Mouse (Mus musculus) adipocyte (in vitro differentiated cells): ENCODE measurements around the gene Olfr633.
A peak's percentile ranks its signal among the peaks of the same experiment; 100 is the strongest.
"Not testable (repeated sequence)": the region's sequence is repeated elsewhere in the genome, so short reads cannot be mapped to it uniquely, and the experiment has no call there.

Experiments
- DNase-seq: peaks from one replicate; pipeline ENCODE4 v3.0.0-alpha.2; 2016; ENCODE audit warnings: low spot score

The Olfr633 gene

GRCm38 (mm10) chr7:103944137-103944536, at the start of gene Olfr633:
TSS of gene Olfr633 (plus strand) at chr7:103944437.
- DNase-seq, result no peak

GRCm38 (mm10) chr7:103903187-103903586, 41.0 kb upstream of the Olfr633 start, which contains the start of gene Olfr65:
TSS of gene Olfr65 (plus strand) at chr7:103903487.
- DNase-seq, result no peak

- DNase-seq, result no peak
Observed at GRCm38 (mm10) chr7:103910047-103910446, 34.2 kb upstream of the Olfr633 start.

- DNase-seq, result no peak
Observed at GRCm38 (mm10) chr7:103912969-103913511, 31.2 kb upstream of the Olfr633 start.

GRCm38 (mm10) chr7:103915338-103915737, 28.9 kb upstream of the Olfr633 start:
- no peak for DNase-seq

- no peak for DNase-seq
Observed at GRCm38 (mm10) chr7:103928525-103928924, 15.7 kb upstream of the Olfr633 start, which contains the start of gene Olfr631. TSS of gene Olfr631 (plus strand) at chr7:103928825.

- no peak for DNase-seq
Observed at GRCm38 (mm10) chr7:103934264-103934663, 10.0 kb upstream of the Olfr633 start, which contains the start of gene Olfr632. TSS of gene Olfr632 (plus strand) at chr7:103934347.

- peak; percentile 70 for DNase-seq
Observed at GRCm38 (mm10) chr7:103942730-103943129, 1.5 kb upstream of the Olfr633 start.

GRCm38 (mm10) chr7:103966873-103967272, 22.6 kb downstream of the Olfr633 start:
- DNase-seq, result not testable (repeated sequence)

GRCm38 (mm10) chr7:103970852-103971251, 26.6 kb downstream of the Olfr633 start, which contains the start of gene Olfr635:
TSS of gene Olfr635 (plus strand) at chr7:103971152.
- DNase-seq, result no peak

- no peak for DNase-seq
Observed at GRCm38 (mm10) chr7:103971782-103972181, 27.5 kb downstream of the Olfr633 start.

GRCm38 (mm10) chr7:103998446-103998845, 54.2 kb downstream of the Olfr633 start, which contains the start of gene Olfr638:
TSS of gene Olfr638 (plus strand) at chr7:103998746.
- DNase-seq, result no peak
